Mouse (Mus musculus) retina, postnatal 7 days (tissue): ENCODE data around the gene Adcy1.
A peak's percentile ranks its signal among the peaks of the same experiment; 100 is the strongest.

Experiments used
- DNase-seq: peaks from one replicate; pipeline ENCODE4 v3.0.0-alpha.2; 2012; ENCODE audit warnings: low read depth, low spot score

The Adcy1 gene

DNA sequence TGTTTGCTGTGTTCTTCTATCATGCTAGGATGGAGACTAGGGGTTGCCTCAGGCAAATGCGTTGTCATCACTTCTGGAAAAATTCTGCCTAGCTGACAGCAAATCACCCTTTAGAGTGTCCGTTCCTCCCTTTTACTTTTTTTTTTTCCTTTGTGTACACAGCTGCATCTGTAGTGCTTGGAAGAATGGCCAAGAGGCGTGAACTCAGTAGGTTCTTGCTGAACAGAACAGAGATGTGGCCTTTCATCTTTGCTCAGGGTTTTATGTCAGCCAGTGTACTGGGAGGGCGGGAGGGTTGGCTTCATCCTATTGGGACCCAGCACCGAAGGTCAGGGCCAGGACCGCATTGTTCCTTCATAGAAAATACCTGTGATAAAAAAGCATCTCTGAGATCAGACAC is 72.0 kb downstream of the Adcy1 start:
- no peak for DNase-seq

DNA sequence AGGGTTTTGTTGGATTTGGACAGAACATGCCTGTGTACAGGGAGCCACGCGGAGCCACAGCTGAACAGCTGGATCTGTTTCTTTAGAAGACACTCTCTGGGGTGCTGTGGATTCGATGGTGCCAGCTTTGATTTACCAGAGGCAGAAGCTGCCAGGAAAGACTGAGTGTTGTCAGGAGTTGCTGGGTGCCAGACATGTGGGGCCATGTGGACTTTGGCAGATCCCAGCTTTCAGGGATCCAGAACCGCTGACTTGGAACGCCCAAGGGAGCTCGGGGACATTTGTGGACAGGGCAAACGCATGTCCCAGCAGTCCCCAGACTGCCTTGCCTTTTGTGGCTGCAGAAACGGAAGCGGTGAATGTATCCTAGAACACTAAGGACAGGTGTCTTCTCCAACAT is 72.5 kb downstream of the Adcy1 start:
- DNase-seq = no peak

DNA sequence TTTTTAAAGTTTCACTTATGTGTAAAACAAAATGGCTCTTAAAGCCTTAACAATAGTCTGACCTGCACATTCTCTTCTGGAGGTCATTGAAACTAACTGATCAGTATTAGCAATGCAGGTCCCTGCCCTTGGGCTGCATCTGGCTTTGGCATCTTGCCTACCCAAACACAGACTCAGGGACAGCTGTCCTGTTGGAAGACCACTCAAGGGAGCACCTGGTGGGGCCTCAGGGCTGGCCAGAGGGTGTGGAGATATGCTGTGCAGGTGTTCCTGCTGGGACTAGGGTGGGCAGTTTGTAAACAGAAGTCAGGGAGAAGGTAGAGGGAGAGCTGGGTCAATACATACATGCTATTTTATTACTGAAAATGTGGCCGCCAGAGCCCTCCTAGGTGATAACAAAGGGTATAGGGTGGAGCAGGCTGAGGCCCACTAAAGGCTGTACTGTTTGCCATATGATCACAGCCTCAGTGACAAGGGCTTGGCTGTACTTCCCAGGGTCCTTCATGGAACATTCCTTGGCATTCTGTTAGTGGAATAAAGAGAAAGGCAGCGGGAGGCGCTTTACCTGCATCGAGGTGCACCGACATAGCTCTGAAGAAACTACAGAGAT is 73.1 kb downstream of the Adcy1 start:
- no peak for DNase-seq

DNA sequence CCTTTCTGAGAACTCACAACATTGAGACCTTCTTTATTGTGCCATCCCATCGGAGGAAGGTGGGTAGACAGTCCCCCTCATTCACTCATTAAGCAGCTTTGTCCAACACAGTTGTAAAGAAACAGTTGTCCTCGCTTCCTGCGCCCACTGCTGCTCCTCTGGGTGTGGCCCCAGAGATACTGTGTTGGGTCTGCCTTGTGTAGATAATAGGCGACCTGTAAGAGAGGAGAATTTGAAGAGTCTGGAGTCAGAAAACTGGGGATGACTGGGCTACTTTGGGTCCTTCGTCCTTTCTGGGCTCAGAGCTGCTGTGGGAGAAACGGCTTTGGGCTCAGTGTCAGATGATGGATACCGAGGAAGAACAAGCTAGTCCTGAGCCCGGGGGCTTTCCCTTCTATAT is 75.1 kb downstream of the Adcy1 start:
- DNase-seq = no peak

DNA sequence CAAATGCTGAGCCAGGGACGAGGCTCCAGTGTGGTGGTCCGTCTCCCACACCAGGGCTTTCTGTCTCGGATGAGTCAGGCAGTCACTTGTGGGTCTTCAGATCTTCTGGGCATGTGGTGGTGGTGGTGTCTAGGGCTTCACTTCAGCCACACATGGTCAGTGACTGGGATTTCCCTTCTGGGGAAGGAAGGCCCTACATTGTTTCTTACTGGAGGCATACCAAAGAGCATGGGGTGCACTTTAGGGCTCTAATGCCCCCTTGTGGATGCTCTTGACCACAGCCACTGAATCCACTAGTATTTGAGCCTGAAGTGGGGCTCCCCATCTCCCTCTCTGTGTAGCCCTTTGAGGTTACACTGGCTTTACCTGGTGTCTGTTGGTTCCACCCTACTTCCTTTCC is 77.2 kb downstream of the Adcy1 start:
- DNase-seq = peak; percentile 28

DNA sequence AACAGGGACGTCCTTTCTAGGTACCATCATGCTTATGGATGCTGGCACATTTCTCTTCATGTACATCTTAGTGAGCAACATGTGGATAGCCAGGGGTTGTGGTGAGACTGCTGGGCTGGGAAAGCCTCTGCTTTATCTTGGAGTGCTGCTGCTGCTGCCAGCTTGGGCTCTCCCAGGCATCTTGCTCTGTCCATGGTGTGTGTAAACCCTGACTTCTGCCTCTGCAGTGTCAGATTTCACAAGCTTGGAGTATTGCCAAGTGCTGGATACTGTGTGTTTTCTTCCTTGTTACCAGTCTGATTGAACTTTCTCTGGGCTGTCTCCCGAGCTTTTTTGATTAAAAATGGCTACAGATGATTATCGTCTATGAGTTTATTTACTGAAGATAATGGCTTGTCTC is 79.4 kb downstream of the Adcy1 start:
- no peak for DNase-seq

DNA sequence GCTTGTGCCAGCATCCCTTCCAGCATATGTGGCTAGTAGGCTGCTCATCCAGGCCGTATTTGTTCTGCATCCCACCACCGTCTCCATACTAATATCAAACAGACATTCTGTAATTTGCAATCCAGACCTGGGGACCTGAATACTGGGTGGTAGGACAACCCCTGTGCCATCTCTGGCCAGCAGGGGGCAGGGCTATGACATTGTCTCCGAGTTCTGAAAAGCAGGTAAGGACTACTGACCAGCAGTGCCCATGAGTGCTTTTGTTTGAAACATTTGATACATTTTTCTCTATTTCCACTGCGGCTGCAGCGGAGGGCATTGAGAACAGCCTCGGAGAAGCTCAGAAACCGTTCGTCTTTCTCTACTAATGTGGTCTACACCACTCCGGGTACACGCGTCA is 81.1 kb downstream of the Adcy1 start:
- DNase-seq = no peak

DNA sequence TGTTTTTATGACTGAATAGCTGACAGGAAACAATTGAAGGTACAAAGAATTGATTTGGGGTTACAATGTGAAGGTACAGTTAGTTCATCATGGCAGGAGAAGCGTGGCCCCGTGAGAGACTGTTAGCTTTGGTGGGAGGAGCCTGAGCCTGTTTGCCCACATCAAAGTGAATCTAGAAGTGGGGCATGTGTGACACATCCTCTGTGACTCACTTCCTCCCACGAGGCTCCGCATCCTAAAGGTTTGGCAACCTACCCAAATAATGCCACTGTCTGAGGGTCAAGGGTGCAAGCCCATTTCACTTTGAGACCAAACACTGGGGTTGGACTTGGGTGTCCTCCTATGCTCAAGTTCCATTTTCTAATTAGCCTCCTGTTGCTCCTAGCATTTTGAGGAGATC is 81.9 kb downstream of the Adcy1 start:
- DNase-seq = no peak

DNA sequence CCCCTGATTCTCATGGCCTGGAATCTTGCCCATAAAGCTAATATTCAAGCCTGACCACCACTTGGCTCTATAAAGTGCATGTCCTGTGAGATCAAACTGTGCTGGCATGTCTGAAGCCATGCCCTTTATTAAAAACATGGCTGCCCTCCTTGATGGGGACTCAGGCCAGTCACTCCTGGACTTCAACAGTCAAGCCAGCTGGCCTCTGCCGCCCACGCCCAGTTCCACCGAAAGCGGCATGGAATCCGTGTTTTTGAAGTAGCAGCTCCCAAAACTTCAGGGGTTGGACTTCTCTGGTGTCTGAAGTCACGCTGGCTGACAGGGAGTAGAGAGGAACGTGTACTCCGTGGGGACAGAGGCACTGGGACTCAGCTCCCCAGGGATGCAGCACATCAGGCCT is 84.2 kb downstream of the Adcy1 start:
- DNase-seq = no peak

DNA sequence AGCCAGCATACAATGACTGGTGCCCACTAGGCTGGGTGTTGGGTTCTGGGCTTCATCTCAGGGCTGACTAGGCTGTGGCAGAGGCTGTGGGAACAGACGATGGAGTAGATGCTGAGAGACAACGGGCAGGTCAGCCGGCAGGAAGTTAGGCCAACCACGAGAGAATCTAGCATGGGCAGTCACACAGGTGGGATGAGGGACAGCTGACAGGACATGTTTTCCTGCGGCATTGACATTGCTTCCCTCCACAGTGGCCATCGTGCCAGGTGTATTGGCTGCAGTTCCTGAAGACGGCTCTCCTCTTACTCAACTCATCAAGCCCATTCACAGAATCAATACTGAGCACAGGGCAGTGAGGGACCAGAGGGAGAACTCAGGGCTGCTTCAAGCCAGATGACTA is 84.7 kb downstream of the Adcy1 start:
- DNase-seq = no peak

DNA sequence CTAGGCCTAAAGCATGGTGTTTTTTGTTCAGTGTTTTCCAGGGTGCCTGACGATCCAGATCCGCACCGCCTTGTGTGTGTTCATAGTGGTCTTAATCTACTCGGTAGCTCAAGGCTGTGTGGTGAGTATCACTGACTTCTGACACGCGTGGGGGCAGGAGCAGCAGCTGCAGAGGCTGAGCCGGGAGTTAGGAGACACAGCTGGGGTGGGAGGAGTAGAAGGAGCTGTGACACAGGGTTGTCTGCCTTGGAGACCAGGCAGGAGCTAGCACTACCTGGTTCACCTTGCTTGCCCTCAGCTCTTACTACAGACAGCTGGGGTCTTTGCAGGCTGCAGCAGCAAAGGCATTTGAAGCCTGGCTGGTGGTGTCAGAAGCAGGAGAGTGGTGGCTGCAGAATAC is 86.2 kb downstream of the Adcy1 start:
- no peak for DNase-seq

DNA sequence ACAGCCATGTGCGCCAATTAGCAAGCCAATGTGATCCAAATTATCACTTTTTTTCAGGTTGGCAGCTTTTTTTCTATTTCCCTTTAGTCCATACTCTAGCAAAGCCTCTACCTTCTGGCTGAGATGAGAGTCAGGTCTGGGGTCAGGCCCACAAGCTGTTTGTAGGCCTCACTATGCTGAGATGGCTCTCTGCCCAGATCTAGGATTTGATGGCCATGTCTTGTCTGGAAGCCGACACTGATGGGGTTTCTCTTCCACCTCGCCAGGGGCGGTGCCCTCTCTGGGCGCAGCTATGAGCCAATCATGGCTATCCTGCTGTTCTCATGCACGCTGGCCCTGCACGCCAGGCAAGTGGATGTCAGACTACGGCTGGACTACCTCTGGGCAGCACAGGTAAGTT is 87.2 kb downstream of the Adcy1 start:
- peak; percentile 6 for DNase-seq

DNA sequence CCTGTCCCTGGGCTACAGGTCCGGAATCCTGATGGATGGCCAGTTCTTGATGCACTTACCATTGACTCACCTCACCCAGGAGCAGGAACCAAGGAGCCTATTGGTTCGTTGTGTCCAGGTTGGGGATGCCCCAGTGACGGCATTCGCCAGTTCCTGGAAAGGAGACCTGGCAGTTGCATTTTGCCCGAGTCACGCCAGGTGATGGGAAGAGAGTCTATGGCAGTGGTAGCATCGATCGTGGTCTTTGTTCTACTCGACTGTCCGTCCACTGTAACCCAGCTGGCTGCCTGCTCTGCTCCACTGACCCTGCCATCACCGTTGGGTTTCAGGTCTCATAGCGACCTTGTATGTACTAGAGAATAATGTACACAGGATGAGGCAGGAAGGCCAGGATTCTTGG is 89.1 kb downstream of the Adcy1 start:
- no peak for DNase-seq

DNA sequence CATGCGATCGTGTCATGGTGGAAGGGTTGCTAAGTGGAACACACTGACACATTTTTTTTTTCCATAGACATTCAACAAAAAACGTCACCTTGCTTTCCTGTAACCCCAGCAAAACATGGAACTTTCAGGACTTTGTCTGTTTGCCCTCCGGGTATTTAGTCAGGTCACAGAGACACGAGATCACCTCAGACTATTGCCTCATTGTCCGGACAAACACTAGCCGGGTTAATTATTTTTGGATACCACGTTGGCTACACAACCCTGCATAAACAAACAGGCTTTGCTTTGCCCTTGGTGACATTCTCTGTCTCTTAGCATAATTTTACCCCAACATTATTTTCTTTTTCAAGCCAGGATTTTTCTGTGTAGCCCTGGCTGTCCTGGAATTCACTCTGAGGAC is 89.8 kb downstream of the Adcy1 start:
- DNase-seq = no peak

DNA sequence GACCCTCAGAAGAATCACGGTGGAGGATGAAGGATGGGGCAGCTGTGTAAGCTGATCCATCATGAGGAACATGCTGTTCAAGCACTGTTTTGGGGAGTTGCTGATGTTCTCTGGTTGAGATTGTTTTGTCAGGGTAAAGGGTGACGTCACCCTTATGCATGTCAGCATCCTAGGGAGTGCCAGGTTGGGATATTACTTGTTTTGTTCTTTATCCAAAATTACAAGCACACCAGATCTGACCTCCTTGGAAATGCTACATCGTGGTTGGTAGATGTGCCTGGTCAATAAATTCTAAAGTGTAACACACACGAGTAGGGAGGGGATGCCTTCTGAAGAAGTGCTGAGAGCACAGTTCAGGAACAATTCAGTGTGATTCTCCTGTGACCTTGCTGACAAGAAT is 93.1 kb downstream of the Adcy1 start:
- DNase-seq = no peak

DNA sequence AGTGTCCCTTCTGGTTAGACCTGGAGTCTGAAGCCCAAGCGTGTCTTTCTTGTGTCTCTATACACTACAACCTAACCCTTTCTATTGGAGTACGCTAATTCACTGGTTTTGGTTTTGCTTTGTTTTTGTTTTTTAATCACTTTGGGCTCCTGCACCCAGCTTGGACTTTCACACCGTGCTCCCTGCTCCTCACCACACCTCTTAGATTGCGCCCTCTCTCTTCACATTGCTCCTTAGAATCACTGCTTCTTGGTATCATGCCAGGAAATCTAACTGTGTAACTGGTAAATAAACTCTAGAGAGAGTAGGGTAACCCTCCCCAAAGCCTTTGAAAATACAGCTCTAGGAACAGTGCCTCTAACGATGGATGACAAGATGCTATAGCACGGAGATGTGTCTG is 94.9 kb downstream of the Adcy1 start:
- no peak for DNase-seq

DNA sequence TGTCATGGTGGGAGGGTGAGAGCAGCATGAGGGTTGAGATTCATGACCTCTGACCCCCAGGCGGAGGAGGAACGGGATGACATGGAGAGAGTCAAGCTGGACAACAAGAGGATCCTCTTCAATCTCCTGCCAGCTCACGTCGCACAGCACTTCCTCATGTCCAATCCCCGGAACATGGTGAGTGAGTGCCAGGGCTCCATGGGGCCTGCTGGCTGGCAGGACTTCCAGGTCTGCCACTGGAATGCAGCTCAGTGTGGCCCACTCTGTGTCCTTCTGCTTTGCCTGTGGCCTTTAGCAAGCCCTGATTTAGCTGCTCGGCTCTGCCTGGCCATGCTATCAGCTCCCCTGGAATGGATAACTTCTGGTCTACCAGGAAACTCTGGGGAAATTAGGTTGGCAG is 96.9 kb downstream of the Adcy1 start:
- DNase-seq = no peak

DNA sequence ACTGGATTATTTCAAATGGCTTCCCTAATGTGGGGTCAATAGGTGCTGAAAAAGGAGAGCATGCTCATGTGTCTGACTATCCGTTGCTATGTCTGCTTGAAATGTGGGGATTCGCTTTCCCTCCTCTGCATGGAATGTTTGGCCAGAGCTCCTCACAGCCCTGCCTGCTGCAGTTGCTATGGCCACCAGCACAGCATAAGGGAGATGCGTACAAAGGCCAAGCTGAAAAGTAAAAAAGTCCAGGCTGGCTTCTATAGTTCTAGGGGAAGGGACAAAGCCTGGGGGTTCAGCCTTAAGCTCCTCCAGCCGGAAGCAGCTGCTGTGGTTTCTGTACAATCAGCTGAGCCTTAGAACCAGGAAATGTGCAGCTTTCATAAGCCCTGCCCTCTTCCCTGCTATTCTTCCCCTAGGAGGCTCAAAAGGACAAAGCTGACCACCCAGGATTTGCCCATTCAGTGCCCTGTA is 97.4 kb downstream of the Adcy1 start:
- DNase-seq = no peak

DNA sequence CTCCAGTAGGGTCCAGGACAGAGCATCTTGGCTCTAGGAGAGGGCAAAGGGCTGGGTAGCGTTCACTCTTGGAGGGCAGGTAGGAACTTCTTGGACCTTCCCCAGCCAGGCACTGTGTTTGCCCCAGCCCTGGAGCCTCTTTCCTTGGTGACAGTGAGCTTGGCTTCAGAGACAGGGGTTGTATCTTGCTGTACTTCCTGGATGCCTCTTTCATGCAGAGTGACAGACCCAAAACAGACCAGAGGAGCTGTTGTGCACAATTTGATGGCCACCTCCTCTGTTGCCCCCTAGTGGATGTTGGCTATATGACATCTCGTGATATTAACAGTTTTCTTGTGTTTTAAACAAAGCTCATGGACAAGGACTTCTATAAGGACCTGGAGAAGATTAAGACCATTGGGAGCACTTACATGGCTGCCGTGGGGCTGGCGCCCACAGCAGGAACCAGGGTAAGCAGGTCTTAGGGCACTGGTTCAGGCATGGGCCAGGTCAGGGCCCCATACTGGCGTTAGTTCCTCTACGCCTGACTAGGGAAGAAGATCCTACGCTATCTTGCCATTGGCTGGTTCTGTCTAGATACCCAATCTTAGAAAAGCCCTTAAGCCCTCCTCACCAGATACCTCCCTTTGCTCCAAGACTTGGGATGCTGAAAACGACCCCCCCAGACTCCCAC is 98.3 kb downstream of the Adcy1 start:
- peak; percentile 32 for DNase-seq

DNA sequence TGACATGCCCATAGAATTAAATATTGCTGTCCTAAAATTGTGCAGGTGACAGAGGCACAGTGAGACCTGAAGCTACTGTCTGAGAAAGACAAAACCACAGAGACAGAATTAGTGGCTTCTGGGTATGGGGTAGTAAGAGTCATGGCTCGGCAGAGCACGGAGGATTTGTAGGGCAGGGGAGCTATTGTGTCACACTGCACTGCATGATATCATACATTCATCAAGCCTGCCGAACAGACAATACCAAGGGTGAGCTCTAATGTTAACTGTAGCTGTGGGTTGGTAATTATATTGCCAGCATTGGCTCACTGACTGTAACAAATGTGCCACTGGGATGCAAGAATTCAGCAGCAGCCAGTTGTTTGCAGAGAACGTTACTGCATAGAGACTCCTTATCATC is 101.1 kb downstream of the Adcy1 start:
- no peak for DNase-seq

DNA sequence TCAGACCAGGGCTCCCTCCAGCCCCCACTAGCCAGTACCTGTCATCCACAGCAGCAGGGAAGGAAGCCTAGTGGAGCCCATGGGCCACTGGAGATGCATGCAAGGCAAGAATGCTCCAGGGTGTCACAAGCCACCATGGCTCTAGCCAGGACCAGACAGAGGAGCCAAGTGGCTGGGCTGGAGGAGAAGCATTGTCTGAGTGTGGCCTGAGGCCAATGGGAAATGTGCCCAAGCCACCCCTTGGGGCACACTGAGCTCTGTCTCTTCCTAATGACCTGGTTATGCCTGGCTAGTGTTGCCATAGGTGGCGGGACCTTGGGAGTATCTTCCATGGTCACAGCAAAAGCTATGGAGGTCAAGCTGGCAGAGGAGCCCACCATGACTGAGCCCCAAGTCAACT is 106.4 kb downstream of the Adcy1 start:
- no peak for DNase-seq

DNA sequence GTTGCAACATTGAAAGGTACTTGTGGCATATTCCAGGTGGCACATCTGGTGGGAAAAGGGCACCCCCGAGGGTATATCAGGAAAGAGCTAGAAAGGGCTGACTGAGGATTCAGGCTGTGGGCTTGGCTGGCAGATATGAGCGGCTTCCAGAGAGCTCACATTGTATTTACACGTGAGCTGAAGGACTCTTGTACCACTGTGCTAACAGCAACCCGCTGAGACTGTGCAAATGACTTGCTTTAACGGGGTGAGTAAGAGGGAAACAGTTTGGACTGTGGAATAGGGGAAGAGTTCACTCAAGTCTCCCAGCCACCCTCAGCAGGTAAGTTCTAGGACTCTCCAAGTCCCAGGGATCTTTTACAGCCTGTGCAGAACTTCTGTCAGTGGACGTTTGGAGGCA is 110.4 kb downstream of the Adcy1 start:
- no peak for DNase-seq

DNA sequence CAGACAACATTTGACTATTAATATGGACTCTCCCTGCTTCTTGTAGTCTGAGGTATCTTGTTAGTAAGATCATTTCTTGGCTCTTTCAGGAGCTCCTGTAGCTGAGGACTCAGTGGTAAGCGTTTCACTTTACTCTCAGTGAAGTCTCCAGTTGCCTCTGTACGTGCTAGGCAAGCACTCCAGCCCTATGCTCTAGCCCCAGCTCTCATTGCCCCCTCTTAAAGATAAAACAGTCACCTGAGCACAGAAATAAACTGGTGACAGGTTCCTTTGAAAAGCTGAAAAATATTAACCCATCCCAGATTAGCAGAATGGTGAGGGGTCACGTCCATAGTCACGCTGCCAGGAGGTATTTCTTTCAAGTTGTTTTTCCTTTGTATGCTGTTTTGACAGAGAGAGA is 115.4 kb downstream of the Adcy1 start:
- no peak for DNase-seq

DNA sequence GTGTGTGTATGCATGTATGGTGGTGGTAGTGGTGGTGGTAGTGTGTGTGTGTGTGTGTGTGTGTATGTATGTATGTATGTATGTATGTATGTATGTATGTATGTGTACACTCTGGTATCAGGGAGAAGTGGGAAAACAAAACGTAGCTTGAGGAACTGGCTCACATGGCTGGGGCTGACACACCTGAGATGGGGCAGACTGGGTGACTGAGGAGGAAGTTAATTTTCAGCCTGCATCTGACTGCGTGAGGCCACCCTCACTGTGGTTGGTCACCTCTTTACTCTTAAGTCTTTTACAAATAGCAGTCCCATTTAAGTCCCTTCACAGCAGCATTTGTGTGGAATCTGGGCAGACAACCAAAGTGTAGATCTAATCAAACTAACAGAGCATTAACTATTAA is 116.0 kb downstream of the Adcy1 start:
- DNase-seq = no peak
